Mouse (Mus musculus): Measurements from ENCODE around the gene Dxo.
"Not testable (repeated sequence)": the region's sequence is repeated elsewhere in the genome, so short reads cannot be mapped to it uniquely, and the experiment has no call there.

Dxo gene

DNA sequence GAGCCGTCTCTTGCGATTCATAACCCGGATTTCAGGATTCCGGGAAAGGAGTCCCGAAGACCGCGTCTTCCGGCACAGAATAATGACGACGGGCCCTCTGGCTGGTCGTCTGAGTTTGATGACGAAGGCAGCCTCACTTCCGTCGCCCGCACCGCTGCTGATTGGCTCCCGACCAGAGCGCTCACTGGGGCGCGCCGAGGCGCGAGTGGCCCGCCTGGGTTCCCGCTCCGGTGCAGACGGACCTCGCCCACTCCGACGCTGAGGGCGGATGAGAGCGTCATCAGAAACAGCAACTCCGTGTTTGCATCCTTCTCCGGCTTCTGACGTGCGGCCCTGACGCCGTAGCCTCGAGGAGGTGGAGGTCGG, at the start of gene Dxo, which contains the start of gene Stk19:
Dxo (plus strand) TSS at position 164 of the 366 bp plus-strand sequence.
Stk19 (minus strand) TSS at position 90 of the 366 bp plus-strand sequence.
- DNase-seq = peak; percentile 89 to 92

GRCm38 (mm10) chr17:34795016-34795415, 41.8 kb upstream of the Dxo start:
- no peak for DNase-seq

DNA sequence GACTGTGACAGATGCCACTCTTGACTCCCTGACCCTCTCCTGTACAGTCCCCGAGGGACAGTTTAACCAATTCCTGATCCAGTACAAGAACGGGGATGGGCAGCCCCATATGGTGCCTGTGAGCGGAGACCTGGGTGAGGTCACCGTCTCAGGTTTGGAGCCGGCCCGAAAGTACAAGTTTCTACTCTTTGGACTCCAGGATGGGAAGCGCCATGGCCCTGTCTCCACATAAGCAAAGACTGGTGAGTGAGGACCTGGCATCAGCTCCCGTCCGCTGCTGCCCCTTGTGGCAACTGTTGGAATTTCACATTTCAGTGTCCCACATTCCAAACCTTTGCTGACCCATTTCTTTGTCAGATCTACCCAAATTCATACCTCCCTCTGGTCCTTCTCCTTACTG, 41.2 kb upstream of the Dxo start:
- no peak for DNase-seq

DNA sequence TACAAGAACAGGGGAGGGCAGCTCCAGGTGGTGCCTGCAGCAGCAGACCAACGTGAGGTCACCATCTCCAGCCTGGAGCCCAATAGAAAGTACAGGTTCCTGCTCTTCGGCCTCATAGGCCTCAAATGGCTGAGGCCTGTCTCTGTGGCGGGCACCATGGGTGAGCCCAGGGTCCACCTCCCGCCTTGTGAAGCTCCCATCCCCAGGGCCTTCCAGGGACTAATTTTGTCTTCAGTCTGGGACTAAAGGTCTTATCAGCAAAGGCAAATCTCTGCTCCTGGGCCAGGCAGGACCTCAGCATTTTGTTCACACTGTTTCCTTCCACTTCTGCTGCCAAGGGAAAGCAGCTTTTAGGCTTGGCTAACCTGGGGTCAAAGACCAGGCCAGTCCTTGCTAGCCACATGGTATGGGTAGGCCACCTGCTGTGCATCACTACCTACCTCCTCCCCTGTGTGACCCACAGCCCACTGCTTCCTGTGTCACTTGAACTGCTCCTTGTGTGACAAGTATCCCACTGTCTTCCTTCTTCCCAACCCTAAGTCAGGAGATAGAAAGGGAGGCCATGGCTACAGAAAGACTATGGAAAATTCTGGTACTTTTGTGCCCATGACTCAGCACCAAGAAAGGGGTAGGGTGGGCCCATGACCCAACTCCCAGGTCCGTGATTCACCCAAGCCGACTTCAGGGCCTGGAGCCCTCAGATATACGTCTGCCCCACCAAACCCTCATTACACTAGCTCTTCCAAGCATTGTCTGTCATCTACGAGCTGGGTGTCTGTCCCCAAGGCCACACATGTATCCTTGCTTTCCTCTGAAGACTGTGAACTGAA, 40.3 kb upstream of the Dxo start:
- DNase-seq = no peak

DNA sequence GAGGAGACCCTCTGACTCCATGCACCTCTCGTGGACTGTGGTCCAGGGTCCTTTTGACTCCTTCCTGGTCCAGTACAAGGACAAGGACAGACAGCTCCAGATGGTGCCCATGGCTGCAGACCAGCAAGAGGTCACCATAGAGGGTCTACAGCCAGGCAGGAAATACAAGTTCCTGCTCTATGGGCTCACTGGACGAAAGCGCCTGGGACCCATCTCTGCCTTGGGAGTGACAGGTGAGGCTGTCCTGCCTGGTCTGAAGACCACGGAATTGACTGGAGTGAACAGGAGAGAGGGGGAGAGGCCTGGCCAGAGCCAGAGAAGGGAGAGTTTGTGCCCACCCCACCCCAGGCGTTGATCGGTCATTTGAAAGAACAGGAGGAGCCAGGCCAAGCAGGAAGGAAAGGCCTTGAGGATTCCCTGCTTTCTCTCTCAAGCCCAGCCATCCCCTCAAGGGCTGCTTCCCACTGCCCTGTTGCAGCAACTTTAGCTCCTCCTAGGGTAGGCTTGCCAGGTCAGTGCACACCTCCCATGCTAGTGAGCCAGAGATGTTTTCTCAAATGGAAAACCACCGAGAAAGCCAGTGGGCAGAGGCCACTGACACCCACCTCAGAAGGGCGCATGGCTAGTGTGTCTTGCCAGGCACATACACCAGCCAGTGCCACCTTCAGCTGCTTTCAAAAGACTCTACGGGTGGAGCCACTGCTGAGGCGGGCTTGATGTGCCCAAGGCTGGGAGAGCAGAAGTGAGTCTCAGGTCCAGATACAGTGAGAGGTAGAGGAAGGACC, 39.4 kb upstream of the Dxo start:
- DNase-seq = not testable (repeated sequence)

DNA sequence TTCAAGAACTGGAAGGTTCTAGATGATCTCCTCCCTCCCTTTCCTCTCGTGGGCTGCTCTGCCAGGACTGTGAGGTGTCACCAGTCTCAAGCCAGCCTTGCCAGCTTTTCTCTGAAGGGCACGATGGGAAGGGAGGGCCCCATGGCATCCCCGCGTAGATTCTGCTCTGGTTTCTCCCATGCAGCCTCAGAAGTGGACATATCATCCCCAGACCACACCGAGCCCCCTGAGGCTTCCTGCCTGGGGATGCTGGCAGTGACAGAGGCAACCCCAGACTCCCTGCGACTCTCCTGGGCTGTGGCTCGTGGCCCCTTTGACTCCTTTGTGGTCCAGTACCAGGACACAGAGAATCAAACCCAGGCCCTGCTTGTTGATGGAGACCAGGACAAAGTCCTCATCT, 38.7 kb upstream of the Dxo start:
- not testable (repeated sequence) for DNase-seq

DNA sequence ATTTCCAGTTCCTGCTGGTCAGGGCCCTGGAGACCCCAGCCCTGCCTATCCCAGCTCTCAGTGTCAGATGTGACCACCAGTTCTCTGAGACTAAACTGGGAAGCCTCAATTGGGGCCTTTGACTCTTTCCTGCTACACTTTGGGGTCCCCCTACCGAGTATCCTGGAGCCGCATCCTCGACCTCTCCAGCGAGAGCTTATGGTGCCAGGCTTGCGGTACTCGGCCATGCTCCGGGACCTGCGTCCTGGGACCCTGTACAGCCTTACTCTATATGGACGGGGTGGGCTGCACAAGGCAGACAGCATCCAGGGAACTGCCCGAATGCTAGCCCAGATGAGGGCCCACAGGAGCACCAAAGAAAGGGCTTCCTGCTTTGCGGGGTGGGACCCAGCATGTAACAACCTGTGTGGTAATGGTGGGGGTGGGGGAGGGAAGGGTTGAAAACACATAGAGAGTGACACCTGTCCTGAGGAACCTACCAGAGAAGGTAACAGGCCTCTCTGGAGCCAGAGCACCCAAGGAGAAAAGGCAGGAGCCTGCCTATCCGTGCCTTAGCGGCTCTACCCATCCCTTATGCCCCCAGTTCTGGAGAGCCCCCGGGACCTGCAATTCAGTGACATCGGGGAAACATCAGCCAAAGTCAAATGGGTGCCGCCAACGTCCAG, 37.8 kb upstream of the Dxo start:
- no peak for DNase-seq

DNA sequence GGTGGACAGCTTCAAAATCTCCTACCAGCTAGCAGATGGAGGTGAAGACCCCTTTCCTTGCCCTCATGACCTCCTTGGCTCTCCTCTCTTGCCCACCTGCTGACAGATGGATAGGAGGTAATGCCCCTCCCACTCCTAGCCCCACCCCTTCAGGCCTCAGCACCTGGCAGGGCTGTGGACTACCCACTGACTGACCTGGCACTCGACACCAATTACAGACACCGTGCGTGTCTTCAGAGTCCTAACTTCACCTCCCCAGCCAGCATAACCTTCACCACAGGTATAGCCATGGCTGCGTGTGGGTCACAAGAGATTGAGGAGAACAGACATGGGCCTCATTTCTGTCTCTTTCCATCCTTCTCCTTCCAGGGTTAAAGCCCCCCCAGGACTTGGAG, 37.3 kb upstream of the Dxo start:
- DNase-seq = no peak

- not testable (repeated sequence) for DNase-seq
Observed at GRCm38 (mm10) chr17:34800781-34801305, 36.0 kb upstream of the Dxo start.

- DNase-seq = not testable (repeated sequence)
Observed at GRCm38 (mm10) chr17:34802756-34803155, 34.1 kb upstream of the Dxo start.

DNA sequence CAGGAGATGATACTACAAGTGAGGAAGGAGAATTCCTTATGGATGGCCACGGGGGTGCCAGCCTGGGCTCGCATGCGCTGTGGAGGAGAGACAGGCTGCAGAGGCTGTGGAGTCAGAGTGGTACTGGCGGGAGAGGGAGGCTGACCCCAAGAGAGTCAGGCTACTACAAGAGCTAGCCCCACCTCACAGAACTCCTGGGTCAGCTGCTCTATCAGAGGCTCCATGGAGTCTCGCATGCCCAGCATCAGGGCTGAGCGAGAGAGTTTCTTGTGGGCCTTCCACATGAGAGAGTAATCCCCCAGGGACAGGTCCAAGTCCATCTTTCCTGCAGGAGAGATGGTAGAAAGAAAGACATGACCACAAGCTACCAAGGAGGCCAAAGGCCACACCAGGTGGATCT, 33.5 kb upstream of the Dxo start:
- not testable (repeated sequence) for DNase-seq

- not testable (repeated sequence) for DNase-seq
Observed at GRCm38 (mm10) chr17:34804301-34804700, 32.5 kb upstream of the Dxo start, which contains the start of gene Cyp21a1. Gene Cyp21a1, minus strand, starts transcription at chr17:34804561.

DNA sequence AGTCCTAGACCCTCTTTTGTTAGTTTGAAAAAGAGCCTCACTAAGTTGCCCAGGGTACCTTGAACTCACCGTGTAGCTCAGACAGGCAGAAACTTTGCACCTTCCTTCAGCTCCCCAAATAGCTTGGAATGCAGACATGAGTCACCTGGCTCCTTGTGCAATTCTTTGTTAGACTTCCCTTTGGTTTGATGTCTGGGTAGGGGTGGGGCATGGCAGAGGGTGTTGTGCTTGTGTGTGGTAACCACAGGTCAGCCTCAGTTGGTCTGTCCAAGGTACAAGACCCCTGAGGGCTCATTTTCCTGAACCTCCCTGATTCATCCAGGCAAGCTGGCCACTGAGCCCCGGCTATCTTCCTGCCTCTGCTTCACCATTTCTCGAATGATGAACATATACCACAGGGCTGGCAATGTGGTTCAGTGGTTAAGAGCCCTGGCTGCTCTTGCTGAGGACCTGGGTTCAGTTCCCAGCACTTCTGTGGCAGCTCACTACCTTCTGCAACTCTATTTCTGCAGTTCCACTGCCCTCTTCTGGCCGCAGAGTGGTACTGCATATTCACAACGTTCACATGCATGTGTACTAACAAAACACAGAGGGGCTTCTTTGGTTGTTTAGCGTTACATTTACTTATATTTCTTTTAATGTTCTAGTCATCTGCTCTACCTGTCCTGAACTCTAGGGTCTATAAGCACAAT, 31.8 kb upstream of the Dxo start:
- no peak for DNase-seq

GRCm38 (mm10) chr17:34807176-34807575, 29.6 kb upstream of the Dxo start:
- DNase-seq = no peak

DNA sequence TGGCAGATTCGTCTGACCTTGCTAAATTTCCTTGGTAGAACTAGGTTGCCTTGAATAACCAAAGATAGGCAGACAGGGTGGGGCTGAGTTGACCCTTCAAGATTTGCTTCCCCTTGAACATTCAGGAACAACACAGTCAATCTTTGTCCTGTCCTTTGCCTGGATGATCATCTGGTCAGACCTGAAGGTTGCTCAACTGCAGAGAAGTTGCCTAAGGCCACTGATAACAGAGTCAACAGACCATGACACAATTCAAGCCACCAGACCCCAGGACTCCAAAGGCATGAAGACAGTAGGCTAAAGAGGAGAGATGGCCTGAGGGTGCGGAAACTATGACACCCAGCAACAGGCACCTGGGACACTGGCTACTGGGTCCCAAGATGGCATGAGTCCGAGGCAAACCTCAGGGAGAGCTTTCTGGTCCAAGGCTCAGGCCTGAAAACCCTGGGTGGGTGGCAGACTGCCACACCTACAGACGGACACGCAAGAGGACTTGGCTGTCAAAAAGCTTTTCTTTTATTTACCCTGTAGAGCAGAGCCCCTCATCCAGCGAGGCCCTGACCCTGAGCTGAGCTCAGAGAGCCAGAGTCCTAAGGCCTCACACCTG, 28.1 kb upstream of the Dxo start:
- no peak for DNase-seq

DNA sequence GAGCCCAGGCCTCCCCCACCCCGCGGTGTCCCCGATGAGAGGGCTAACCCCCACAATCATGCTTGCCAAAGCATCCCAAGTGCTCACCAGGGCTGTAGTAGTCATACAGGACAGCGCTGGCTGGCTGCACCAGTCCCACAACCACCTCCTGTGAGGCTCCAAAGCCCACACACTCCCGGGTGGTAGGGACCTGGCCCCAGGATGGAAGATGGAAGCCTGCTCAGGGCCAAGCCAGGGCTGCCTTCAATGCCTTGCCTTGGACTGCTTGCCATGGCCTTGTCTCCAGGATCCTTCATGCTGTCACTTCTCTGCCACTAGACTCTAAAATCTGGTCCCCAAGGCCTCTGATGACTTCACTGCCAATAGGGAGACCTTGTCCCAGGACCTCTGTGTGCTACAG, 26.4 kb upstream of the Dxo start:
- DNase-seq = not testable (repeated sequence)

DNA sequence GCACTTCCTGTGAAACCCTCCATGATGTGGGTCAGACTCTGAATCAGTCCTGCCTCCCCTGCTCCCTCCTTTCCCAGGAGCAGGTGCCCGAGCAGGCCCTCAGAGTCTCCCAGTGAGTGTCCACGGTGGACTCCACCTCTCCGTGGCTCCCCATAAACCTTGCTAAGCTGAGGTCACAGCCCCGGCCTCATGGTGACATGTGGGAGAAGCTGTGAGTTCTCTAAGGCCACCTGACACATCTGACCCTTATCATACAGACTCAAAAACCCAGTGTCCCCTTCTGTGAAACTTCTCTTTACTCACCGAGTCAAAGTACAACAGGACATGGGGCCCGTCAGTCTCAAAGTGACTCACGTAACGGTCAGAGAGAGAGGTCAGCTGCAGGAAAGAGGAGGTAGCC, 26.0 kb upstream of the Dxo start:
- DNase-seq = not testable (repeated sequence)

DNA sequence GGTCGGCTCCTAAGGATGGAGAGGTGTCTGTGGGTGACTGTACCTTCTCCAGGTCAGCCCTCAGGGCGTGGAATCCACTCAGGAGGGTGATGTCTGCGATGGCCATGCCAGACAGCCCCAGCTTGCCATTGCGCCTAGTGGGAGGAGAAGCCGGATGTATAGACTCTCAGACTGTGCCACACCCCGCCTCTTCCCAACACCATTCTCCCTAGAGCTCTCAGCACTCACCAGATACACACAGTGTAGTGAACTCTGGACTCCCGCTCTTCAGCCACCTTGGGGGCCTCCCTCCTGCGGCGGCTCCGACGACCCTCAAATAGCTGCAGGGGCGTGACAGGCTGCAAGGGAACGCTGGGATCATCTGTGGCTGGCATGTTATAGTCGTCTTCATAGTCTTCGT, 25.5 kb upstream of the Dxo start:
- DNase-seq = no peak

- not testable (repeated sequence) for DNase-seq
Observed at GRCm38 (mm10) chr17:34813747-34814146, 23.1 kb upstream of the Dxo start.

DNA sequence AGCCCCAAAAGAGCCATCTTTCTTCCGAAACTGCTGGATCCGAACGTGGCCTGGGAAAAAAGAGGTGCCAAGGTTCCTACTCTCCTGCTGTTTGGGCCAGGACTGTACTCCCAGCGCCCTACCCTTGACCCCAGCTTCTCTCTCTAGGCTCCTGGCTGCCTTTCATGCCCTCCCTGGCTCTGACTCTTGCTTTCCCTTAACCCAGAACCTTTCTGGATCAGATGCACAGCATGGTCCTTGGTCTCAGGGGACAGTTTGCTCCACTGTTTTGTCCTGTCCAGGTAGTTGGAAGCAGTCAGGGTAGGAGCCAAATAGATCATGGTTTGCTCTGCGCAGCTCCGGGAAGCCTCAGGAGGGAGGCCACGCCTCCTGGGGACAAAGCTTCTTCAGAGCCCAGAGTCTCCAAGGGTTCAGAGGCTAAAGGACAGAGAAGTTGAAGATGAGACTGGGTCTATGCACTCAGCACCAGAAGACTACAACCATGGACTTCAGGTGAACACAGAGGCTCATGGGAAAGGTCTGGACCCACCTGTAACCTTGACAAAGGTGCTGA, 21.9 kb upstream of the Dxo start:
- no peak for DNase-seq

GRCm38 (mm10) chr17:34830776-34831175, 6.0 kb upstream of the Dxo start:
- not testable (repeated sequence) for DNase-seq
